Mouse (Mus musculus): ENCODE results near the gene Cd302.

GRCm38 (mm10) chr2:60223489-60223888 is 60.8 kb downstream of the Cd302 start:
- TF ChIP-seq CTCF (IDR thresholded peaks at IDR 0.05; ENCODE audit: insufficient read depth, low read length) (no peak), POLR2A (IDR thresholded peaks at IDR 0.05; ENCODE audit: borderline replicate concordance, extremely low read depth, low read depth, low read length) (no peak)
